Mouse (Mus musculus): ENCODE measurements around the gene Gm20388. TPM values are rescaled to one million over a fixed set of nuclear protein-coding genes. Genes with fewer than 3 reads are reported as not detected.

The Gm20388 gene
- polyA plus RNA-seq, 1 experiment from 2014 or later = not detected

DNA sequence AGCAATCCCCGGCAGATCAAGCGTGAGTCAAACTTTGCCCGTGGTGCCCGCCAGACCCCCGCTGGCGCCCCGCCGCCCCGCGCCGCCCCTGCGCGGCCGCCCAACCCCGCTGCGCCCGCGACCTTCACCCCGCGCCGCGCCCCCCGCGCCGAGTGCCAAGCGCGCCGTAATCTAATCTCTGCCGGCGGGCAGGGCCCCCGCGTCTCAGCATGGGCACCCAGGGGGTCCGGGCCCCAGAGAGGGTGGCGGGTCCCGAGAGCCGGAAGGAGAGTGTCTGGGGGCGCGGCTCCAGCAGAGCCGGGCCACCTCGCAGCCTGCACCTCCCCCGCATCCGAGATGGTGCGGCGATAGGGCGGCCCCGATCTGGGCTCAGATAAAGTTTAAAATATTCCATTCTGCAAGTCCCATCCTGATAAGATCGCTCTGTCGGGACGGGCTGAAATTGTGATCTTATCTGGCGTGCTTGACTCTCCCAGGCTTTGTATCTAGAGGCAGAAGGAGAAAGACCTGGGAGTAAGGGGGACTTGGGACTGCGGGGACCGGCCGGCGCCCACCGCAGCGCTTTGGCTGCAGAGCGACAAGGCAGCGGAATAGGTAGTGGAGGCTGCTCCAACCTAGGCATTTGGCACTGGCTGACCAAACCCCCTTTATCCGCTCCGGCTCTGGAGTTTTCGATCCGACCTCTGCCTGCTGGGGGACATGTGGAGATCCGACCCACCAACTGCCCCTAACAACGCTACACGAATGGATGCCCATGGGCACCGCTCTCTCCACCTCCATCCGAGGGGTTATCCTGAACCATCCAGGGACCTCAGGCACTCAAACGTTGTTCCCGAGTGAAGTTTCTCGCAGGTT lies 2372.1 kb downstream of the Gm20388 start:
- ATAC-seq = no peak
- Histone ChIP-seq H3K9me3 (replicated peaks) (no peaks in the 10 kb centered on the region), H3K4me3 (peak overlapping the region; percentile 96), H3K4me1 (peaks cover 70% of the 10 kb centered on the region), H3K9ac (peak overlapping the region; percentile 98), H3K36me3 (peaks cover 31% of the 10 kb centered on the region), H3K27ac (peak overlapping the region; percentile 97), H3K4me2 (peak overlapping the region; percentile 97), H3K27me3 (replicated peaks) (no peaks in the 10 kb centered on the region)
- WGBS (ENCODE audit: insufficient replicate concordance) = under 1% methylated on average over 70 of the region's 70 CpGs

DNA sequence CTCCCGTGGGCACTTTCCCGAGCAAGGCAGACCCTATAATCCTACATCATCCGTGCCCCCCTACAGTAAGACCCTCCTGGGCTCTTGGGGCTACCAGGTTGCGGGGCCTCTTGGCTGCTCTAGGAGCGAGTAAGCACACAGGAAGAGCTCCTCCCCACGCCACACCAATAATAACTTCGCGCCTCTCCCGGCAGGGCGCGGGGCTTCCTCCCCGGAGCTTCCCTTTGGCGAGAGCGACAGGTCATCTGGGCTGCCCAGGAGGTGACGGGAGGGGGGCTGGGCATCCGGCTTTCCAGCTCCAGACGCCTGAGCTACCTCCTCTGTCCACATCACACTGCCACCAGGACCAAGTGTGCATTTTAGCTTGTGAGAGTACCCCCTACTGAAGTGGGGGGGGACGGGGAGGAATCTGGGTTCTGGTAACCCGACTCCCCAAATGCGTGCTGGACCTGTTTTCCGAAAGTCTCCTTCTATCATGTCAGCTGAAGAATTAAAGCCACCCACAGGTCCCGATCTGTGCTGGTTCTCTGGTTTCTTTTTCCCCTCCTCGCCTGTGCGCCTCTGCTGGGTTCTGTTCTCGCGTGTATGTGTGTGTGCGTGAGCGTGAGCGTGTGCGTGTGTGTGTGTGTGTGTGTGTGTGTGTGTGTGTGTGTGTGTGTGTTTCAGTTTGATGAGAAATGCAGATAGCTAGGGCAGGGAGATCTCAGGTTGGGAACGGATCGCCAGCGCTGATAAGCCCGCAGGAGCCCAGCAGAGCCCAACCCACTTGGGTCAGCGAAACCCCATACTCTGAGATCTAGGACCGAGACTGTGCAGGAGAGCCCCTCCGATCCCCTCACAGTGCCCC lies 2372.9 kb downstream of the Gm20388 start:
- Histone ChIP-seq H3K4me3 (peak overlapping the region; percentile 96), H3K4me1 (peaks cover 70% of the 10 kb centered on the region), H3K9me3 (replicated peaks) (no peaks in the 10 kb centered on the region), H3K9ac (peak overlapping the region; percentile 98), H3K27me3 (replicated peaks) (no peaks in the 10 kb centered on the region), H3K4me2 (peak overlapping the region; percentile 97), H3K27ac (peak overlapping the region; percentile 97), H3K36me3 (peaks cover 40% of the 10 kb centered on the region)
- 1% methylated on average over 33 of the region's 37 CpGs for WGBS (ENCODE audit: insufficient replicate concordance)
- no peak for ATAC-seq

- no peaks in the 10 kb centered on the region for H3K27me3 ChIP-seq (replicated peaks)
- peak overlapping the region; percentile 97 for H3K27ac ChIP-seq
- H3K9me3 ChIP-seq (replicated peaks) = no peaks in the 10 kb centered on the region
- ATAC-seq = no peak
- H3K4me1 ChIP-seq = peaks cover 70% of the 10 kb centered on the region
- WGBS (ENCODE audit: insufficient replicate concordance) = under 1% methylated on average over 33 of the region's 33 CpGs
- peak overlapping the region; percentile 97 for H3K4me2 ChIP-seq
- peaks cover 46% of the 10 kb centered on the region for H3K36me3 ChIP-seq
- peak overlapping the region; percentile 98 for H3K9ac ChIP-seq
- H3K4me3 ChIP-seq = peak overlapping the region; percentile 96
Measured at GRCm38 (mm10) chr8:122284203-122284658, 2373.6 kb downstream of the Gm20388 start.

- peaks cover 51% of the 10 kb centered on the region for H3K36me3 ChIP-seq
- peaks cover 70% of the 10 kb centered on the region for H3K4me1 ChIP-seq
- no peak for ATAC-seq
- WGBS (ENCODE audit: insufficient replicate concordance) = under 1% methylated on average over 21 of the region's 21 CpGs
- H3K4me2 ChIP-seq = peak overlapping the region; percentile 97
- H3K4me3 ChIP-seq = peak overlapping the region; percentile 96
- H3K9ac ChIP-seq = peak overlapping the region; percentile 98
- H3K27ac ChIP-seq = peak overlapping the region; percentile 97
- H3K9me3 ChIP-seq (replicated peaks) = no peaks in the 10 kb centered on the region
- no peaks in the 10 kb centered on the region for H3K27me3 ChIP-seq (replicated peaks)
Measured at GRCm38 (mm10) chr8:122284659-122285261, 2374.1 kb downstream of the Gm20388 start.

DNA sequence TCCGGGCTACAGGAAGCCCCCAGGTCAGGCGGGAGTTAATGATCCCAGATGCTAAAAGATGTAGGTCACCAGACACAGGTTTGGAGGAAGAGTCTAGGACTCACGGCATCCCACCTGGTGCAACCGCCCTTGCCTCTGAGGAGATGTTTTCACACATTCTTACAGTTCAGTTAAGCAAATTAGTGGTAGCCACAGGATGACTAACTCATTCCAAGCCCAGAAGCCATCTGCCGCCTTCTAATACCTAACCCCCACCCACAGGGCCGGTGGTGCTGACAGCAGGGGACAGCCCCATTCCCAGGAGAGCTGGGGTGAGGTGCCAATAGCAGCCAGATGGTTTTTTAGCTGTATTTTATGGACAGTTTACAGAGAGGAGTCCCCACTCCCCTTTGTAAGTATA lies 2375.1 kb downstream of the Gm20388 start:
- Histone ChIP-seq H3K4me1 (peaks cover 70% of the 10 kb centered on the region), H3K9ac (peak overlapping the region; percentile 98), H3K36me3 (peaks cover 61% of the 10 kb centered on the region), H3K4me2 (peak overlapping the region; percentile 97), H3K27ac (peak overlapping the region; percentile 97), H3K27me3 (replicated peaks) (no peaks in the 10 kb centered on the region), H3K4me3 (peak overlapping the region; percentile 96), H3K9me3 (replicated peaks) (no peaks in the 10 kb centered on the region)
- WGBS (ENCODE audit: insufficient replicate concordance) = 27% methylated on average over 6 of the region's 6 CpGs
- no peak for ATAC-seq

GRCm38 (mm10) chr8:122286899-122287298 lies 2376.3 kb downstream of the Gm20388 start:
- H3K27ac ChIP-seq = peak overlapping the region; percentile 97
- H3K27me3 ChIP-seq (replicated peaks) = no peaks in the 10 kb centered on the region
- peak overlapping the region; percentile 97 for H3K4me2 ChIP-seq
- ATAC-seq = peak; percentile 75
- H3K4me3 ChIP-seq = peak overlapping the region; percentile 96
- peaks cover 78% of the 10 kb centered on the region for H3K4me1 ChIP-seq
- peak overlapping the region; percentile 98 for H3K9ac ChIP-seq
- 17% methylated on average over 10 of the region's 10 CpGs for WGBS (ENCODE audit: insufficient replicate concordance)
- peaks cover 73% of the 10 kb centered on the region for H3K36me3 ChIP-seq
- no peaks in the 10 kb centered on the region for H3K9me3 ChIP-seq (replicated peaks)

- peak; percentile 34 for ATAC-seq
- Histone ChIP-seq H3K9me3 (replicated peaks) (no peaks in the 10 kb centered on the region), H3K9ac (peak overlapping the region; percentile 98), H3K27me3 (replicated peaks) (no peaks in the 10 kb centered on the region), H3K36me3 (peaks cover 81% of the 10 kb centered on the region), H3K4me3 (peak overlapping the region; percentile 96), H3K4me1 (peaks cover 87% of the 10 kb centered on the region), H3K4me2 (peak overlapping the region; percentile 97), H3K27ac (peak overlapping the region; percentile 97)
- WGBS (ENCODE audit: insufficient replicate concordance) = 29% methylated on average over 8 of the region's 8 CpGs
Measured at GRCm38 (mm10) chr8:122287742-122288141, 2377.1 kb downstream of the Gm20388 start.

DNA sequence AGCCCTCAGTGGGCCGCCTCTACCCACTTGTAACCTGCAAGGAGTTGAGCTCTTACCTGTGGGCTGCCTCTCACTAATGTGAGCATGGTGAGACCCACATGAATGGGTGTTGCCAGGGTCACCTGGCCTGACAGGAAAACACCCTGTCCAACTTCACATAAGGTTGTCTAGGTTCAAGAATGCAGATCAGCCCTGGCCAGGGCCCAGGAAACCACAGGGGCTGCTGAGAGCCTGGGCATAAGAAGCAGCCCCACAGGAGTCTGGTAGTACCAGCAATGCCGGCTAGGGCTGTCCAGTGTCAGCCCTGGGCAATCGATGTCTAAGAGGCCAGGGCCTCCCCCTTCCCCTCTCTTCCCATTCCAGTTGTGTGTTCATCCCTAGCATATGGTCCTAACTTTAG lies 2377.7 kb downstream of the Gm20388 start:
- Histone ChIP-seq H3K27ac (peak overlapping the region; percentile 97), H3K36me3 (peaks cover 82% of the 10 kb centered on the region), H3K4me3 (peak overlapping the region; percentile 96), H3K4me1 (peaks cover 93% of the 10 kb centered on the region), H3K9me3 (replicated peaks) (no peaks in the 10 kb centered on the region), H3K4me2 (peak overlapping the region; percentile 97), H3K9ac (peak overlapping the region; percentile 98), H3K27me3 (replicated peaks) (no peaks in the 10 kb centered on the region)
- 62% methylated on average over 3 of the region's 3 CpGs for WGBS (ENCODE audit: insufficient replicate concordance)
- no peak for ATAC-seq

GRCm38 (mm10) chr8:122291075-122291474 lies 2380.4 kb downstream of the Gm20388 start:
- Histone ChIP-seq H3K4me1 (peaks cover 100% of the 10 kb centered on the region), H3K36me3 (peaks cover 96% of the 10 kb centered on the region), H3K9me3 (replicated peaks) (no peaks in the 10 kb centered on the region), H3K4me2 (peak overlapping the region; percentile 97), H3K27me3 (replicated peaks) (no peaks in the 10 kb centered on the region), H3K27ac (peak overlapping the region; percentile 97), H3K9ac (peak overlapping the region; percentile 98), H3K4me3 (peak overlapping the region; percentile 31)
- no peak for ATAC-seq
- 29% methylated on average over 12 of the region's 12 CpGs for WGBS (ENCODE audit: insufficient replicate concordance)

DNA sequence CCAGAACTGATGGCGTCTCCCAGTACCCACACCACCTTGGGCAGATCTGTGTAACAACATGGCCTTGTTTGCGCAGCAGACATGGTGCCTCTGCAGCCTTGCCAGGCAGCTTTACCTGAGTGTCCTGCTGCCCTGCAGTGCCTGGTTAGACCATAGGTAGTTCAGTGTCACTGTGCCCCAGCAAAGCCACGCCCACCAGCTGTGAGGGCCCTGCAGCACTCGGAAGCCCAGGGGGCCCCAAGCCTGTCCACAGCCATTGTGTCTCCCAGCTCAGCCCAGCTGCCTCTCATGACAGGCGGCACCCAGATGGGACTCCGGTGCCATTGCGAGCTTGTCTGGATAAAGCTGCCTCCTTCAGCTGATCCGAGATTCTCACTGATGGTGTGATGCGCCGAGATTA lies 2380.9 kb downstream of the Gm20388 start:
- Histone ChIP-seq H3K27ac (peak overlapping the region; percentile 97), H3K4me3 (no peak overlapping the region), H3K36me3 (peaks cover 92% of the 10 kb centered on the region), H3K9me3 (replicated peaks) (no peaks in the 10 kb centered on the region), H3K27me3 (replicated peaks) (no peaks in the 10 kb centered on the region), H3K4me2 (peak overlapping the region; percentile 97), H3K9ac (peak overlapping the region; percentile 98), H3K4me1 (peaks cover 100% of the 10 kb centered on the region)
- WGBS (ENCODE audit: insufficient replicate concordance) = 66% methylated on average over 10 of the region's 10 CpGs
- no peak for ATAC-seq

DNA sequence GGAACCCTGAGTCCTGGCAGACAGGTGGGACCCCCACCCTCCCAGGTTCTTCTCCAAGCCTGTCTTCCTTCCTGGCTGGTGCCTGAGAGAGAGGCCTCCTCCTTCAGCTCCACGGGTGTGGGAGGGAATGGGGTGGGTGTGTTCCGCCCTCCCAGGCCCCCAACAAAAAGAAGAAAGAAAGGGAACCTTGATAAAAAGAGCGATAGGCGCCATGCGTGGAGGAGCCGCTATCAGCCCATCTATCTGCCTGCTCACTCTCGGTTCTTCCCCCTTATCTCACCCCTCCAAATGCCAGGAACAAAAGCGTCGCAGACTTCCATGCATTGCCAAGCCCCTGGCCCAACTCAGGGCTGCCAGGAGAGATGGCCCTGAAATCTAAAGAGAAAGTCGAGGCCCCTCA lies 2382.8 kb downstream of the Gm20388 start:
- peak overlapping the region; percentile 97 for H3K27ac ChIP-seq
- H3K4me3 ChIP-seq = peak overlapping the region; percentile 24
- peaks cover 91% of the 10 kb centered on the region for H3K36me3 ChIP-seq
- no peaks in the 10 kb centered on the region for H3K9me3 ChIP-seq (replicated peaks)
- peak overlapping the region; percentile 97 for H3K4me2 ChIP-seq
- no peak for ATAC-seq
- peak overlapping the region; percentile 98 for H3K9ac ChIP-seq
- H3K27me3 ChIP-seq (replicated peaks) = no peaks in the 10 kb centered on the region
- WGBS (ENCODE audit: insufficient replicate concordance) = 15% methylated on average over 10 of the region's 10 CpGs
- peaks cover 100% of the 10 kb centered on the region for H3K4me1 ChIP-seq

Measured in liver, embryonic 12.5 days (tissue).